Mouse (Mus musculus) right cerebral cortex, postnatal 14 days (tissue): ENCODE measurements around the gene Tomm6.
A peak's percentile ranks its signal among the peaks of the same experiment; 100 is the strongest.

Source experiments
- DNase-seq: peaks from one replicate; pipeline ENCODE4 v3.0.0; 2022

Tomm6 gene

GRCm38 (mm10) chr17:47648966-47649365 is 39.2 kb downstream of the Tomm6 start:
- no peak for DNase-seq

GRCm38 (mm10) chr17:47646683-47647082 is 41.5 kb downstream of the Tomm6 start:
- DNase-seq: peak; percentile 75

GRCm38 (mm10) chr17:47642992-47643391 is 45.2 kb downstream of the Tomm6 start:
- DNase-seq: no peak
